Mouse (Mus musculus) heart, embryonic 14.5 days (tissue): Measurements from ENCODE around the gene Lca5l. TPM values are rescaled to one million over a fixed set of nuclear protein-coding genes. Genes with fewer than 3 reads are reported as not detected.

Experiments used
- ATAC-seq: fragments of 200-750 bp; cut with Nextera tagmentation; 2 replicates; pipeline ENCODE4 v1.8.0; 2017; ENCODE audit warnings: low read depth, moderate TSS enrichment; ENCODE audit not compliant: insufficient number of reproducible peaks, insufficient read depth, low FRiP score
- H3K27ac ChIP-seq, 2 experiments: fragments of 200-500 bp in 1 of 2; fragments of 300-500 bp in 1 of 2; sonication (generic) in 1 of 2; replicated peaks in 1 of 2; 2 replicates each; pipeline ENCODE4 v1.5.1; 2012 to 2014; ENCODE audit warnings: low read depth in 2 of 2, low read length in 2 of 2, control low read depth in 1 of 2, mild to moderate bottlenecking in 1 of 2, mixed read lengths in 1 of 2; ENCODE audit not compliant: control insufficient read depth in 1 of 2, insufficient read depth in 1 of 2
- H3K27me3 ChIP-seq: fragments of 300-500 bp; sonication (generic); 2 replicates; pipeline ENCODE4 v1.6.1; 2014; ENCODE audit warnings: mild to moderate bottlenecking, low read length, control low read depth; ENCODE audit not compliant: control insufficient read depth, insufficient read depth
- H3K36me3 ChIP-seq: fragments of 300-500 bp; sonication (generic); 2 replicates; pipeline ENCODE4 v1.6.1; 2014; ENCODE audit warnings: mild to moderate bottlenecking, control low read depth, low read length, mixed read lengths; ENCODE audit not compliant: control insufficient read depth, insufficient read depth
- H3K4me1 ChIP-seq, 2 experiments: fragments of 200-500 bp in 1 of 2; fragments of 300-500 bp in 1 of 2; sonication (generic) in 1 of 2; 2 replicates each; pipeline ENCODE4 v1.6.1; 2012 to 2014; ENCODE audit warnings: low read length in 2 of 2, control low read depth in 1 of 2, mixed read lengths in 1 of 2; ENCODE audit not compliant: control insufficient read depth in 2 of 2, insufficient read depth in 2 of 2
- H3K4me2 ChIP-seq: fragments of 300-500 bp; sonication (generic); 2 replicates; pipeline ENCODE4 v1.6.1; 2014; ENCODE audit warnings: mild to moderate bottlenecking, low read length
- H3K4me3 ChIP-seq, 2 experiments: fragments of 200-500 bp in 1 of 2; fragments of 300-500 bp in 1 of 2; sonication (generic) in 1 of 2; 2 replicates each; pipeline ENCODE4 v1.5.1; 2012 to 2014; ENCODE audit warnings: low read length in 2 of 2, mild to moderate bottlenecking in 2 of 2, control low read depth in 1 of 2, low read depth in 1 of 2, moderate library complexity in 1 of 2; ENCODE audit not compliant: control insufficient read depth in 1 of 2, insufficient read depth in 1 of 2
- H3K9ac ChIP-seq: fragments of 300-500 bp; sonication (generic); 2 replicates; pipeline ENCODE4 v1.6.1; 2014; ENCODE audit warnings: mild to moderate bottlenecking, low read length
- H3K9me3 ChIP-seq: fragments of 300-500 bp; sonication (generic); 2 replicates; pipeline ENCODE4 v1.6.1; 2016; ENCODE audit warnings: low read length, control low read depth; ENCODE audit not compliant: control insufficient read depth
- WGBS: fragments of 180-500 bp; shearing (Covaris S2); extraction: QIAGEN DNeasy Blood & Tissue Kit; methylation state at CpG from one replicate; pipeline ENCODE4 v1.1.7; 2014; 5-methylcytosine and 5-hydroxymethylcytosine counted together
- polyA plus RNA-seq: library from polyadenylated mRNA; unstranded; fragments of >200 nt; fragmentation: Nextera tagmentation; extraction: Ambion mirVana; gene quantifications from 2 replicates; pipeline ENCODE4 v1.2.1, GENCODE M21; 2014

The Lca5l gene
- polyA plus RNA-seq, 1 experiment from 2014 or later, result 2.0 TPM

DNA sequence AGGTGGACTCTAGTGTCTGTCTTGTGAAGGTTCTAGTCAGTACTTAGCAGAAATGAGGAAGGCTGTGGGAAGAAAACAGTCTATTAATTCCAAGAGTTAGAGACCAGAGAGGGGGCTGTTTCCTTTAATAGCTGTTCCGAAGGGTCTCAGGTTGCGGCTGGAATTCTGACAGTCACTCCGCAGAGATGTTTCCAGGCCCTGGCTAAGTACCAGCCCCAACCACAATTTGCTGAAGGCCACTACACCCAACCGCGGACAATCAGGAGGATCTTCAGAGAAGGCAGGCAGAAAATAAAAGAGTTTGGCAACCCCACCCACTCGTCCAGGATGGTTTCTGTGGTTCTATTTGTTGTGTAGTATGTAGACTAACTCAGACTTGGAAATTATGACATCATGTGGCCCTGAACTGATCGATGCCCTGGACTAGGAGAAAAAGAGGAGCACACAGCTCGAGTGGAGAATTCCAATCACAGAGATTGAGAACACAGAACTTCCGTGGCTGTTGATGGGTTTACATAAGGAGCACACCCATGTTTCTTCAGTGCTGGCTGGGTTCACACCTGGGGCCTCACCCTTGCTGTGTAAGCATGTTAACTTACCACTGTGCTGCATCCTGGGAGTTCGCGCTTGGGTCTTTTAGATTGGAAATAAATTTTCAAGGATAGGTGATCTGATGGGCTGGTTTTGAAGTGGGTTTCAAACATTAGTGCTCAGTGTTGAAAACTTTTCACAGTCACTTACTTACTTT lies 9.6 kb upstream of the Lca5l start:
- no peak for ATAC-seq
- Histone ChIP-seq H3K9me3 (no peaks in the 10 kb centered on the region), H3K9ac (peak overlapping the region; percentile 79), H3K4me1 (peaks cover 16 to 34% of the 10 kb centered on the region in 2 experiments), H3K27ac (peak overlapping the region; percentile 96 to 100), H3K36me3 (no peaks in the 10 kb centered on the region), H3K4me2 (peak overlapping the region; percentile 76), H3K27me3 (no peaks in the 10 kb centered on the region), H3K4me3 (peak overlapping the region; percentile 44 to 84)
- WGBS, result 30% methylated on average over 11 of the region's 11 CpGs

DNA sequence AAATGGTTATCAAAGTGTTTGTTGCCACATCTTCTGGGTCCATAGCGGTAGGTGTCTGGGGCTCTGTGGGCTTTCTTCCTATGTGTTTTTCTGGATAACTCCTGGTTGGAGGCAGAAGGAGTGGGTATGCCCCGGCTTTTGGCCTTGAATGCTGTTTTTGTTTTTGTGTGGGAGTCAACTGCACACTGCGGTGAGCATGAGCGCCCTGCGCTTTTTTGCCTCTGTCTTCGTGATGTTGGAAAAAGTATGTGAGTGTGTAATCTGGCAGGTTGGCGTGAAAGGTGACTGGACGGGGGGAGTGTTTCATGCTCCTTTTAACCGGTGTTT lies 8.6 kb upstream of the Lca5l start:
- Histone ChIP-seq H3K4me2 (peak overlapping the region; percentile 76), H3K9ac (peak overlapping the region; percentile 79), H3K27ac (peak overlapping the region; percentile 96 to 100), H3K4me1 (peaks cover 12 to 24% of the 10 kb centered on the region in 2 experiments), H3K27me3 (no peaks in the 10 kb centered on the region), H3K9me3 (no peaks in the 10 kb centered on the region), H3K36me3 (no peaks in the 10 kb centered on the region), H3K4me3 (peak overlapping the region; percentile 44 to 84)
- WGBS, result 11% methylated on average over 9 of the region's 9 CpGs
- no peak for ATAC-seq

DNA sequence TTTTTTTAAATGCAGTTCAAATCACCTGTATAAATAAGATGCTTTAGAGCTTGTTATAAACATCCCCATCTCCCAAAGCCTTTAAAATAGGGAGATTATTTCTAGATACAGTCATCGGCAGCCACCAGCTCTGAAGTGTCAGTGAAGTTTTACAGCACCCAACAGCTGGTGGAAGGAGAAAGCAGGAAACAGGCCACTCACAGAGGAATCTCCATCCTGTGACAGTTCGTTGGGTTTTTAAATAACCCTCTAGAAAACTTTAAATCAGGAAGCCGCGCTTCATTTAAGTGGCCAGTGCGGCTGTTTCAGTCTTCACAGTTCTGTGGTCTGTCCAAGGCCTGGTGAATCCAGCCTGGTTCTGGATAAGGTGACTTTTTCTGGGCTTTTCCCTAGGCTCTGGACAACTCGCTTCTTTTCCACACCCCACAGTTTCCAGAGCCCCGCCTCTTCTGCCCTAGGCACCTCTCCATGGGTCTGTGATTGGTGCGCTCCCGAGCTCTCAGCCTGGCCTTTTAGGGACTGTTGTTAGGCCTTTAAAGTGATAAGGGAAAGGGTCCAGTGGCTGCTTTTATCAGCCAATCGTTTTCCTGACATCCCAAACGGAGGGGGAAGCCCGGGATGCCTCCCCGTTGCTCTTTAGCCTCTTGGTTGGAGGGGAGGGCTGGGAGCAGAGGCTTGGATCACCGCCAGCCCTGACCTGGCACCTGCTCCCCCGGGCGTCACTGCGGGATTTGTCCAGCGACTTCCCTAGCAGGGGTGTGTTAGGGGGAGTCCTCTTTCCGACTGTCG lies 8.0 kb upstream of the Lca5l start, which contains the start of gene Sh3bgr:
Sh3bgr (plus strand) TSS at position 538 of the 789 bp plus-strand sequence.
- Histone ChIP-seq H3K36me3 (no peaks in the 10 kb centered on the region), H3K4me2 (peak within 1 kb of the TSS; percentile 76), H3K9me3 (no peaks in the 10 kb centered on the region), H3K27me3 (no peaks in the 10 kb centered on the region), H3K9ac (peak within 1 kb of the TSS; percentile 79), H3K4me3 (peak within 1 kb of the TSS; percentile 44 to 84), H3K4me1 (peaks cover 6 to 18% of the 10 kb centered on the region in 2 experiments), H3K27ac (peak within 1 kb of the TSS; percentile 96 to 100)
- WGBS, result under 1% methylated on average over 20 of the region's 20 CpGs
- ATAC-seq, result peak; percentile 96

GRCm38 (mm10) chr16:96187619-96188018 lies 4.5 kb downstream of the Lca5l start:
- H3K27me3 ChIP-seq, result no peaks in the 10 kb centered on the region
- ATAC-seq, result no peak
- WGBS, result 87% methylated on average over 5 of the region's 5 CpGs

DNA sequence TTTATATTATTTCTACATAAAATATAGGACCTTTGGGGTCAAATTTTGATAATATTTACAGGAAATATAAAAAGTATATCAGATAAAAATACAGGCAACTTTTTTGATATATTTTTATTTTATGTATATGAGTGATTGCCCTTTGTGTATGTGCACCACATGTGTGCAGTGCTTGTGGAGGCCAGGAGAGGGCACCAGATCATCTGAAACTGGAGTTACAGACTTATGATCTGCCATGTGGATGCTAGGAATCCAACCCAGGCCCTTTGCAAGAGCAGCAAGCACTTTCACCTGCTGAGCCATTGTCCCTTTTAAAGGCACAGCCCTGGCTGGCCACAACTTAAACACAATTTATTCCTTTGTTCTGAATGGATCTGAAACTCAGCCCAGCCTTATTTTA lies 12.9 kb downstream of the Lca5l start:
- no peak overlapping the region for H3K9ac ChIP-seq
- H3K4me1 ChIP-seq, result peaks cover 4 to 7% of the 10 kb centered on the region in 2 experiments; a peak in 2 of 4 replicates
- no peak overlapping the region for H3K27ac ChIP-seq
- H3K27me3 ChIP-seq, result no peaks in the 10 kb centered on the region
- no peaks in the 10 kb centered on the region for H3K36me3 ChIP-seq
- no peaks in the 10 kb centered on the region for H3K9me3 ChIP-seq
- H3K4me2 ChIP-seq, result no peak overlapping the region
- H3K4me3 ChIP-seq, result no peak overlapping the region
- ATAC-seq, result no peak

More at GRCm38 (mm10) chr16:96187619-96188018, 4.5 kb downstream of the Lca5l start:
- H3K9me3 ChIP-seq, result no peaks in the 10 kb centered on the region
- H3K4me2 ChIP-seq, result no peak overlapping the region
- no peak overlapping the region for H3K4me3 ChIP-seq
- peaks cover 3% of the 10 kb centered on the region in 2 experiments; a peak in 1 of 4 replicates for H3K4me1 ChIP-seq
- no peak overlapping the region for H3K27ac ChIP-seq
- no peaks in the 10 kb centered on the region for H3K36me3 ChIP-seq
- H3K9ac ChIP-seq, result no peak overlapping the region

GRCm38 (mm10) chr16:96175399-96175798 lies 16.7 kb downstream of the Lca5l start:
- no peaks in the 10 kb centered on the region for H3K27me3 ChIP-seq
- H3K27ac ChIP-seq, result no peak overlapping the region
- H3K36me3 ChIP-seq, result no peaks in the 10 kb centered on the region
- H3K4me3 ChIP-seq, result no peak overlapping the region
- no peak overlapping the region for H3K9ac ChIP-seq
- peaks cover 4 to 7% of the 10 kb centered on the region in 2 experiments; a peak in 2 of 4 replicates for H3K4me1 ChIP-seq
- 47% methylated on average over 2 of the region's 2 CpGs for WGBS
- no peaks in the 10 kb centered on the region for H3K9me3 ChIP-seq
- no peak for ATAC-seq
- H3K4me2 ChIP-seq, result no peak overlapping the region

DNA sequence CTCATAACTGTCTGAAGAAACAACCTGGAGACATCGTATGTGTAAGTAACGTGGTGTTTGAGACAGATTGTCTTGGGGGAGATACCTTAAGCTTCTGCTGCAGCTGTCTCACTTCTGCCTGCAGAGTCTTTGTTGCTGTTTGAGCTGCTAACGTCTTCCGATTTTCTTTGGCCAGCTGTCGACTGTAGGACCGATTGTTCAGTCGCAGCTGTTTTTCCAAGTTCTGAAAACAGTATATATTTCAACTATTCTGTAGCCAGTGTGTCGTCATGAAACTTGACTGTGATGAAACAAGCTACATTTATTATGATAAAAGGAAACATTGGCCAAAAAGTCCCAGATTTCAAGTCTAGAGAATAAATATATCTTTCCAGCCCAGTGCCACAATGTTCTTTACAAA lies 18.4 kb downstream of the Lca5l start:
- Histone ChIP-seq H3K4me3 (no peak overlapping the region), H3K9ac (no peak overlapping the region), H3K9me3 (no peaks in the 10 kb centered on the region), H3K4me2 (no peak overlapping the region), H3K36me3 (no peaks in the 10 kb centered on the region), H3K27me3 (no peaks in the 10 kb centered on the region), H3K27ac (no peak overlapping the region), H3K4me1 (peaks cover 4 to 7% of the 10 kb centered on the region in 2 experiments; a peak in 2 of 4 replicates)
- 77% methylated on average over 8 of the region's 8 CpGs for WGBS
- ATAC-seq, result no peak
